Mouse (Mus musculus): Measurements from ENCODE around the gene Ttc17. TPM values are rescaled to one million over a fixed set of nuclear protein-coding genes. Genes with fewer than 3 reads are reported as not detected.
"Not testable (repeated sequence)": the region's sequence is repeated elsewhere in the genome, so short reads cannot be mapped to it uniquely, and the experiment has no call there.

Ttc17 gene
- polyA plus RNA-seq, 1 experiment from 2014 or later, result 15.8 TPM

DNA sequence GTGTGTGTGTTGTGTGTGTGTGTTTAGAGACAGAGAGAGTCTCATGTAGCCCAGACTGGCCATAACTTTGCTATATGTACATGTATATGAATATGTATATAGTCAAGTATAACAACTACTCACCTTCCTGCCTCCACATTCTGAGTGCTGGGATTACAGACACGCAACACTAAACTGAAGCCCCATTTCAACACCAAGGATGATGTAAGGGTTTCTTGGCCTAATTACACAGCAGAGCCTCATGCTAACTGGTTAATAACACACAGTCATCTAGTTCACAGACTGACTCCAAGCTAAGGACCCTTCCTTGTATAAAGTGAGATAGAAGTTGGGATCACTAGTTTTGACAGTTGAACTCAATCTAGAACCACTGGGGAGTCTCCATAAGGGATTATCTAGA, 3.9 kb downstream of the Ttc17 start:
- H3K9me3 ChIP-seq, result no peaks in the 10 kb centered on the region
- H3K27ac ChIP-seq, result no peak overlapping the region
- no peak overlapping the region for H3K4me2 ChIP-seq (replicated peaks)
- ATAC-seq (ENCODE audit: low FRiP score, low read depth), result no peak
- no peak overlapping the region for H3K4me3 ChIP-seq
- no peaks in the 10 kb centered on the region for H3K27me3 ChIP-seq (replicated peaks)
- peaks cover 15% of the 10 kb centered on the region for H3K4me1 ChIP-seq
- 94% methylated on average over 1 of the region's 1 CpGs for WGBS
- no peaks in the 10 kb centered on the region for H3K36me3 ChIP-seq
- no peak overlapping the region for H3K9ac ChIP-seq

- Histone ChIP-seq H3K27ac (no peak overlapping the region), H3K36me3 (no peaks in the 10 kb centered on the region), H3K27me3 (replicated peaks) (no peaks in the 10 kb centered on the region), H3K9ac (no peak overlapping the region), H3K4me2 (replicated peaks) (no peak overlapping the region), H3K4me1 (peaks cover 10% of the 10 kb centered on the region), H3K4me3 (no peak overlapping the region), H3K9me3 (no peaks in the 10 kb centered on the region)
- no peak for ATAC-seq (ENCODE audit: low FRiP score, low read depth)
- WGBS, result 88% methylated on average over 7 of the region's 7 CpGs
These were observed 4.4 kb downstream of the Ttc17 start for GRCm38 (mm10) chr2:94402096-94402495.

DNA sequence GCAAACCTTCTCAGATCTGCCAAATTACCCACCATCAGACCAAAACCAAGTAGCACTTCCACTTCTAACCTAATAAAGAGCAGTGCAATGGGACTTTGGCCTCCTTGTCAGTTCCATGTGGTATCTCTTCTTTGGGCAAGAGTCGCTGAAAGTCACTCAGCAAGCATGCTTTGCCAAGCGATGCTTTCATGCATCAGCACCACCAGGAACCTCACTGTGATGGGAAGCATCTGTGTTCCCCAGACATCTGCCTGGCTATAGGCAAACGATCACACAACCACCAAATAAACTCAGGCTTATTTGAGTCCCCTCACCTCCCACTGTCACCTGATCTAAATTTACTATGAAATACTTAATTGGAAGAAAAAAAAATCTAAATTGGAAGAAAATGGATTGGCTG, 5.5 kb downstream of the Ttc17 start:
- Histone ChIP-seq H3K9ac (no peak overlapping the region), H3K4me2 (replicated peaks) (no peak overlapping the region), H3K36me3 (no peaks in the 10 kb centered on the region), H3K27ac (no peak overlapping the region), H3K9me3 (no peaks in the 10 kb centered on the region), H3K4me3 (no peak overlapping the region), H3K27me3 (replicated peaks) (no peaks in the 10 kb centered on the region), H3K4me1 (peaks cover 10% of the 10 kb centered on the region)
- WGBS, result 88% methylated on average over 3 of the region's 3 CpGs
- no peak for ATAC-seq (ENCODE audit: low FRiP score, low read depth)

- no peak overlapping the region for H3K4me3 ChIP-seq
- no peaks in the 10 kb centered on the region for H3K9me3 ChIP-seq
- H3K4me1 ChIP-seq, result no peaks in the 10 kb centered on the region
- 61% methylated on average over 8 of the region's 8 CpGs for WGBS
- H3K36me3 ChIP-seq, result no peaks in the 10 kb centered on the region
- no peak overlapping the region; the same call in 1 of the 2 replicates for H3K27ac ChIP-seq
- no peak overlapping the region for H3K9ac ChIP-seq
- ATAC-seq (ENCODE audit: low FRiP score, low read depth), result no peak
- no peak overlapping the region for H3K4me2 ChIP-seq (replicated peaks)
- H3K27me3 ChIP-seq (replicated peaks), result no peaks in the 10 kb centered on the region
These were observed 8.1 kb downstream of the Ttc17 start for GRCm38 (mm10) chr2:94398138-94398970.

- H3K4me1 ChIP-seq, result no peaks in the 10 kb centered on the region
- no peaks in the 10 kb centered on the region for H3K36me3 ChIP-seq
- H3K9me3 ChIP-seq, result no peaks in the 10 kb centered on the region
- WGBS, result 84% methylated on average over 5 of the region's 5 CpGs
- H3K27ac ChIP-seq, result no peak overlapping the region
- ATAC-seq (ENCODE audit: low FRiP score, low read depth), result no peak
- no peak overlapping the region for H3K9ac ChIP-seq
- no peak overlapping the region for H3K4me2 ChIP-seq (replicated peaks)
- no peak overlapping the region for H3K4me3 ChIP-seq
- H3K27me3 ChIP-seq (replicated peaks), result no peaks in the 10 kb centered on the region
These were observed 9.0 kb downstream of the Ttc17 start for GRCm38 (mm10) chr2:94397453-94397852.

- H3K4me2 ChIP-seq (replicated peaks), result no peak overlapping the region
- no peaks in the 10 kb centered on the region for H3K4me1 ChIP-seq
- H3K4me3 ChIP-seq, result no peak overlapping the region
- 91% methylated on average over 5 of the region's 5 CpGs for WGBS
- ATAC-seq (ENCODE audit: low FRiP score, low read depth), result no peak
- H3K9me3 ChIP-seq, result no peaks in the 10 kb centered on the region
- H3K36me3 ChIP-seq, result no peaks in the 10 kb centered on the region
- no peaks in the 10 kb centered on the region for H3K27me3 ChIP-seq (replicated peaks)
- H3K27ac ChIP-seq, result no peak overlapping the region
- H3K9ac ChIP-seq, result no peak overlapping the region
These were observed 10.2 kb downstream of the Ttc17 start for GRCm38 (mm10) chr2:94396325-94396724.

GRCm38 (mm10) chr2:94391127-94391526, 15.4 kb downstream of the Ttc17 start:
- H3K36me3 ChIP-seq, result not testable (repeated sequence)
- 96% methylated on average over 12 of the region's 12 CpGs for WGBS

GRCm38 (mm10) chr2:94389000-94389399, 17.5 kb downstream of the Ttc17 start:
- peaks cover 14% of the 10 kb centered on the region for H3K36me3 ChIP-seq
- H3K4me3 ChIP-seq, result no peak overlapping the region
- no peak overlapping the region for H3K9ac ChIP-seq
- no peak for ATAC-seq (ENCODE audit: low FRiP score, low read depth)
- no peaks in the 10 kb centered on the region for H3K4me1 ChIP-seq
- H3K27ac ChIP-seq, result no peak overlapping the region
- H3K27me3 ChIP-seq (replicated peaks), result no peaks in the 10 kb centered on the region
- no peaks in the 10 kb centered on the region for H3K9me3 ChIP-seq
- no peak overlapping the region for H3K4me2 ChIP-seq (replicated peaks)
- 85% methylated on average over 9 of the region's 9 CpGs for WGBS

More at GRCm38 (mm10) chr2:94391127-94391526, 15.4 kb downstream of the Ttc17 start:
- H3K9ac ChIP-seq; ATAC-seq (ENCODE audit: low FRiP score, low read depth); H3K4me2 ChIP-seq (replicated peaks); H3K27ac ChIP-seq; H3K4me3 ChIP-seq; H3K27me3 ChIP-seq (replicated peaks); H3K4me1 ChIP-seq; H3K9me3 ChIP-seq: not testable (repeated sequence)

DNA sequence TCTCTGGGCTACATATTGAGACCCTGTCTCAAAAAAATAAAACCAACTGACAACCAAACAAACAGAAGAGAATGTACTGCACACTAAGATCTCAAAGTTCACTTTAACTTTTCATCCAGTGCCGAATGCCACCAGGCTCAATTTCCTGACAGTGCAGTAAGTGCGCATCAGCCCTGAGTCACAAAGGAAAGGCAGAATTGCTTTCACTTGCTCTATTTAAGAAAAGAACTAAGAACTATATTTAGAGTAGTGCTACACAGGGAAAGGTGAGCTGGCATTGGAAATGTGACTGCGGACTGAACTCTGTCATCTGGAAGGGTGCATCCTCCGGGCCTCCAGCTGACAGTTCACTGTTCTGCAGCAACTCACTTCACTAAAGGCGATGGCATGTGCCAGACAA, 18.6 kb downstream of the Ttc17 start:
- 93% methylated on average over 5 of the region's 5 CpGs for WGBS
- no peak for ATAC-seq (ENCODE audit: low FRiP score, low read depth)
- H3K27me3 ChIP-seq (replicated peaks), result no peaks in the 10 kb centered on the region
- no peak overlapping the region for H3K4me3 ChIP-seq
- no peaks in the 10 kb centered on the region for H3K9me3 ChIP-seq
- H3K9ac ChIP-seq, result no peak overlapping the region
- H3K4me1 ChIP-seq, result no peaks in the 10 kb centered on the region
- no peak overlapping the region for H3K4me2 ChIP-seq (replicated peaks)
- H3K27ac ChIP-seq, result no peak overlapping the region
- peaks cover 19% of the 10 kb centered on the region for H3K36me3 ChIP-seq

DNA sequence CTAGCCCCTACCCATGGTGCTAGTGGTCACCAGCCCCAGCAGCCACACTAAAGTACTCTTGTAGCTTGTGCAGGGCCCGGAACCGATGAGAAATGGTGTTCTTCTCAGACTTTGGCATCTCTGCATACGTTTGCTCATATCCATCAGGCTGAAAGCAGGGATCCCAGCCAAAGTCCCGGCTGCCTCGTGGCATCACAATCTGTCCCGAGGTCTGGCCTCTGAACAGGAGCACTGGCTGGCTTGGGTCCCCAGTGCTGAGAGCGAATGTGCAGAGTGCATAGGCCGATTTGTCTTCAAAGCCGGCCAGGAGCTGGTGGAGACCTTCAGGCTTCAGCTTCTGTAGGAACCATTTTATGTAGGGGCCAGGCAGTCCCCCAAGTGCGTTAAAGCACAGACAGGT, 22.0 kb downstream of the Ttc17 start:
- not testable (repeated sequence) for H3K9ac ChIP-seq; H3K4me2 ChIP-seq (replicated peaks); H3K27me3 ChIP-seq (replicated peaks); ATAC-seq (ENCODE audit: low FRiP score, low read depth); H3K4me1 ChIP-seq; H3K27ac ChIP-seq; H3K9me3 ChIP-seq; H3K4me3 ChIP-seq
- peaks cover 23% of the 10 kb centered on the region for H3K36me3 ChIP-seq
- 97% methylated on average over 10 of the region's 10 CpGs for WGBS

- Histone ChIP-seq H3K36me3 (peaks cover 38% of the 10 kb centered on the region), H3K9me3 (no peaks in the 10 kb centered on the region), H3K9ac (no peak overlapping the region), H3K4me3 (no peak overlapping the region), H3K27ac (no peak overlapping the region), H3K4me1 (no peaks in the 10 kb centered on the region), H3K4me2 (replicated peaks) (no peak overlapping the region), H3K27me3 (replicated peaks) (no peaks in the 10 kb centered on the region)
- no peak for ATAC-seq (ENCODE audit: low FRiP score, low read depth)
- WGBS, result 86% methylated on average over 2 of the region's 2 CpGs
These were observed 25.3 kb downstream of the Ttc17 start for GRCm38 (mm10) chr2:94381057-94381647.

GRCm38 (mm10) chr2:94378678-94379077, 27.8 kb downstream of the Ttc17 start:
- Histone ChIP-seq H3K9ac (no peak overlapping the region), H3K4me1 (no peaks in the 10 kb centered on the region), H3K27me3 (replicated peaks) (no peaks in the 10 kb centered on the region), H3K4me2 (replicated peaks) (no peak overlapping the region), H3K9me3 (no peaks in the 10 kb centered on the region), H3K27ac (no peak overlapping the region), H3K36me3 (peaks cover 48% of the 10 kb centered on the region), H3K4me3 (no peak overlapping the region)
- ATAC-seq (ENCODE audit: low FRiP score, low read depth), result no peak
- 83% methylated on average over 11 of the region's 11 CpGs for WGBS

DNA sequence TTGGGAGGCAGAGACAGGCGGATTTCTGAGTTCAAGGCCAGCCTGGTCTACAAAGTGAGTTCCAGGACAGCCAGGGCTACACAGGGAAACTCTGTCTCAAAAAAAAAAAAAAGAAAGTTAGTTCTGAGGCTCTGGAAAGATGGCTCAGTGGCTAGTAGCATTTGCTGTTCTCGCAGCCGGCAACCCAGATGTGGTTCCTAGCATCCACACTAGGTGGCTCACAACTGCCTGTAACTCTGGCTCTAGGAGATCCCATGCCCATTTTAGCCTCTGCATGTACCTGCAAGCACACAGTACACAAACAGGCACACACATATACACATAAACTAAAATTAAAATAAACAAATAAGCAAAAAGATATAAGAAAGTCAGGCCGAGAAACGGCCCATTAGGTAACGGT, 35.4 kb downstream of the Ttc17 start:
- Histone ChIP-seq H3K9ac (no peak overlapping the region), H3K4me1 (no peaks in the 10 kb centered on the region), H3K9me3 (no peaks in the 10 kb centered on the region), H3K27me3 (replicated peaks) (no peaks in the 10 kb centered on the region), H3K36me3 (peaks cover 73% of the 10 kb centered on the region), H3K4me3 (no peak overlapping the region), H3K27ac (no peak overlapping the region), H3K4me2 (replicated peaks) (no peak overlapping the region)
- no peak for ATAC-seq (ENCODE audit: low FRiP score, low read depth)
- 86% methylated on average over 6 of the region's 6 CpGs for WGBS
